Mouse (Mus musculus): ENCODE measurements at regions not wholly inside any gene's neighbourhood (a gene's known extent, or its start where the extent isn't known, plus 50 kb on each side); places are given as distances from the start of the nearest gene placed in this dataset.

DNA sequence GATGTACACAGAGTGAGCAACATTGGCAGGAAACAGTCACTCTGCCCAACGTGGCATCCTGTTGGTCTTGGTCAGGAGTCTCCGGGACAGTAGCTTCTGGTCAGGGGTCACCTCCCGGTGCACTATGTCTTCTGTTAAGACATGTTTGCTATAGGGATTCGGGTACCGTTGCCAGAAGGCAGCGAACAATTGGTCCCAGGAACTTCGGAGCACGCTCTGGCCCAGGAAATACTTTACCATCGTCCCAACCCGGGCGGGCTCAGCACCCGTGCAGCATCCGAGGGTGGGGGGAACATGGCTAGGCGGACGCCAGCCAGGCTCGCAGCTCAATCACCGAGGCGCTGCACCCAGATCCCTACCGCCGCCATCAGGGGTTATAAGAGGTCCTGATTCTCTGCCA is 80.6 kb upstream of the Adam23 start:
- WGBS = 95% methylated on average over 20 of the region's 20 CpGs
- no peak for ATAC-seq (ENCODE audit: low FRiP score)
- Histone ChIP-seq H3K27ac (no peak overlapping the region), H3K27me3 (ENCODE audit: control insufficient read depth, insufficient read depth, low read length) (no peaks in the 10 kb centered on the region), H3K4me2 (replicated peaks) (no peak overlapping the region), H3K4me1 (replicated peaks; ENCODE audit: control insufficient read depth, insufficient read depth, low read length) (peaks cover 18% of the 10 kb centered on the region), H3K36me3 (replicated peaks; ENCODE audit: control insufficient read depth, insufficient read depth) (no peaks in the 10 kb centered on the region), H3K9ac (no peak overlapping the region), H3K9me3 (ENCODE audit: control insufficient read depth, low read length) (no peaks in the 10 kb centered on the region), H3K4me3 (replicated peaks; ENCODE audit: low read length) (no peak overlapping the region)
- DNase-seq (ENCODE audit: low spot score) = no peak

DNA sequence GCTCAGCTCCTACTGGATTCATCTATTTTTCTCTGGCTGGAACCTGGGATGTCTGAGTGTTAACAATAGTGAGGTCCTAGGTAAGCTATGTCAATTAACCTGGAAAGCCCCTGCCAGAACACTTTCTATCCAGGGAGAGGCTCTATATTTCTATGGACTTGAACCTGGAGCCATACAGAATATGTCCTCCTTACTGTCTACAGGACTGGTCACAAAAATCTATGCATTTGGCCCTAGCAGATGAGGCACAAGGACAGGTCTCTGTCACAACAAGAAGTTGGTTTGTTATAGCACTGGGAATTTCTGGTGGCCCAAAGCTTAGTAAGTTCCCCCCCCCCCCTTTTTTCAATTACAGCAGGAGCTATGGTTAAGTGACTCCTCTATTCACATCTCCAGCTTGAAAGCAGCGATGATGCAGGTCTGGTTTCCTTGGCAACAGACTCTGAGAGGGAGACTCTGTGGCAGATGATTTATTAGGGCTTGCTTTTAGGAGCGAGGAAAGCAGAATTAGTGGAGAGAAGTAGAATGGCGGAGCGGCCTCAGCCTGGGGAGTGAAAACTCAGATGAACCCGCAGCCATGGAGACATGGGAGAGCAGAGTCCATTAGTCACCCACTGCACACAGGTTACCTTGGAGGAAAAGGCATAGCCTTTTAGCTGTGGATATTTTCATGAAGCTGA is 77.9 kb upstream of the Adam23 start:
- Histone ChIP-seq H3K4me1 (replicated peaks; ENCODE audit: control insufficient read depth, insufficient read depth, low read length) (peaks cover 18% of the 10 kb centered on the region), H3K4me3 (replicated peaks; ENCODE audit: low read length) (no peak overlapping the region), H3K4me2 (replicated peaks) (0 out of 2 replicates have a peak overlapping the region, but pooled peaks have one; percentile 9), H3K27ac (peak overlapping the region; percentile 86), H3K9me3 (ENCODE audit: control insufficient read depth, low read length) (no peaks in the 10 kb centered on the region), H3K36me3 (replicated peaks; ENCODE audit: control insufficient read depth, insufficient read depth) (no peaks in the 10 kb centered on the region), H3K9ac (no peak overlapping the region), H3K27me3 (ENCODE audit: control insufficient read depth, insufficient read depth, low read length) (no peaks in the 10 kb centered on the region)
- WGBS = 8% methylated on average over 5 of the region's 5 CpGs
- DNase-seq (ENCODE audit: low spot score) = peak; percentile 81
- peak; percentile 95 for ATAC-seq (ENCODE audit: low FRiP score)

GRCm38 (mm10) chr1:63368921-63369320 is 76.8 kb upstream of the Adam23 start:
- Histone ChIP-seq H3K4me1 (replicated peaks; ENCODE audit: control insufficient read depth, insufficient read depth, low read length) (peaks cover 18% of the 10 kb centered on the region), H3K4me2 (replicated peaks) (no peak overlapping the region), H3K4me3 (replicated peaks; ENCODE audit: low read length) (no peak overlapping the region), H3K9me3 (ENCODE audit: control insufficient read depth, low read length) (no peaks in the 10 kb centered on the region), H3K36me3 (replicated peaks; ENCODE audit: control insufficient read depth, insufficient read depth) (no peaks in the 10 kb centered on the region), H3K27ac (peak overlapping the region; percentile 77), H3K27me3 (ENCODE audit: control insufficient read depth, insufficient read depth, low read length) (no peaks in the 10 kb centered on the region), H3K9ac (no peak overlapping the region)
- WGBS = 39% methylated on average over 3 of the region's 3 CpGs
- ATAC-seq (ENCODE audit: low FRiP score) (no peak), DNase-seq (ENCODE audit: low spot score) (no peak)

GRCm38 (mm10) chr1:63369561-63369960 is 76.1 kb upstream of the Adam23 start:
- no peaks in the 10 kb centered on the region for H3K27me3 ChIP-seq (ENCODE audit: control insufficient read depth, insufficient read depth, low read length)
- no peaks in the 10 kb centered on the region for H3K36me3 ChIP-seq (replicated peaks; ENCODE audit: control insufficient read depth, insufficient read depth)
- no peaks in the 10 kb centered on the region for H3K9me3 ChIP-seq (ENCODE audit: control insufficient read depth, low read length)
- DNase-seq (ENCODE audit: low spot score) (no peak), ATAC-seq (ENCODE audit: low FRiP score) (no peak)
- no peak overlapping the region for H3K27ac ChIP-seq
- H3K4me2 ChIP-seq (replicated peaks) = no peak overlapping the region
- no peak overlapping the region for H3K4me3 ChIP-seq (replicated peaks; ENCODE audit: low read length)
- H3K9ac ChIP-seq = no peak overlapping the region
- H3K4me1 ChIP-seq (replicated peaks; ENCODE audit: control insufficient read depth, insufficient read depth, low read length) = peaks cover 18% of the 10 kb centered on the region

DNA sequence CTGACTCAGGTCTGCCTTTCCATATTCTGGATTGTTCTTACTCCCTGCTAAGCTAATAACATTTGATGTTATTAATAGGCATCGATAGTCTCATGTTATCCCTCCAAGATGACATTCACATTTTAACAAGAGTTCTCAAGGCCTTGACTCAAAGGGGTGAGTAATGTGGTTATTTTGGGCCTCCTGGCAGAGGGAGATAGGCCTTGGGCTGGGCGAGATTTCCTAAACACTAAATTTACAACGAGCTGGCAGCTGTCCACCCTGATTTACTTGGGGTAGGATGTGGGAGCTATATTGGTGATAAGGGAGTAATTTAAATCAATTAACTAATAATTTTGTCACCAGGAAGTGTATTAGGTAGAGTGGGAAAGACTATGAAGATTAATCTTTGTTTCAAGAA is 62.6 kb upstream of the Adam23 start:
- no peak overlapping the region for H3K4me2 ChIP-seq (replicated peaks)
- H3K4me1 ChIP-seq (replicated peaks; ENCODE audit: control insufficient read depth, insufficient read depth, low read length) = no peaks in the 10 kb centered on the region
- no peaks in the 10 kb centered on the region for H3K36me3 ChIP-seq (replicated peaks; ENCODE audit: control insufficient read depth, insufficient read depth)
- no peak for ATAC-seq (ENCODE audit: low FRiP score)
- no peak overlapping the region for H3K27ac ChIP-seq
- no peak overlapping the region for H3K9ac ChIP-seq
- no peak for DNase-seq (ENCODE audit: low spot score)
- H3K27me3 ChIP-seq (ENCODE audit: control insufficient read depth, insufficient read depth, low read length) = no peaks in the 10 kb centered on the region
- 82% methylated on average over 3 of the region's 3 CpGs for WGBS
- no peaks in the 10 kb centered on the region for H3K9me3 ChIP-seq (ENCODE audit: control insufficient read depth, low read length)
- H3K4me3 ChIP-seq (replicated peaks; ENCODE audit: low read length) = no peak overlapping the region

DNA sequence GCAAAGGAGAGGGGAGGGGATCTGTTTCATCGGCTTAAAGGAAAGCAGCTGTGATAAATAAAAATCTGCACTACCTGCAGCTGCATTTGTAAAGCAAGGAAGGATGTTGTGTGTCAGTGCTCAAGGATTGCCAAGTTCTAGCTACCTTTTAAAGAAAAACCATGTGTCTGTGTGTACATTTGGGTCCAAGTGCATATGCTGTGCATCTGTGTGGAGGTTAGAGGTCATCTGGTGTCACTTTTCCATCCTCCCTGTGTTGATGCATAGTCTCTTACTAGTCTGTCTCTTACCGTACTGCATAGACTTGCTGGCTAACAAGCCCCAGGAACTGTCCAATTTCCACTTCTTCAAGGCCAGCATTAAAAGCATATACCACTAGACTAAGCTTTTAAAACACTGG is 60.6 kb upstream of the Adam23 start:
- Histone ChIP-seq H3K4me2 (replicated peaks) (no peak overlapping the region), H3K4me3 (replicated peaks; ENCODE audit: low read length) (no peak overlapping the region), H3K36me3 (replicated peaks; ENCODE audit: control insufficient read depth, insufficient read depth) (no peaks in the 10 kb centered on the region), H3K9ac (no peak overlapping the region), H3K27me3 (ENCODE audit: control insufficient read depth, insufficient read depth, low read length) (no peaks in the 10 kb centered on the region), H3K4me1 (replicated peaks; ENCODE audit: control insufficient read depth, insufficient read depth, low read length) (no peaks in the 10 kb centered on the region), H3K27ac (no peak overlapping the region), H3K9me3 (ENCODE audit: control insufficient read depth, low read length) (no peaks in the 10 kb centered on the region)
- ATAC-seq (ENCODE audit: low FRiP score) = no peak
- 84% methylated on average over 2 of the region's 2 CpGs for WGBS
- DNase-seq (ENCODE audit: low spot score) = no peak

GRCm38 (mm10) chr1:63395427-63395826 is 50.3 kb upstream of the Adam23 start:
- no peaks in the 10 kb centered on the region for H3K9me3 ChIP-seq (ENCODE audit: control insufficient read depth, low read length)
- H3K4me1 ChIP-seq (replicated peaks; ENCODE audit: control insufficient read depth, insufficient read depth, low read length) = no peaks in the 10 kb centered on the region
- DNase-seq (ENCODE audit: low spot score) (no peak), ATAC-seq (ENCODE audit: low FRiP score) (no peak)
- H3K36me3 ChIP-seq (replicated peaks; ENCODE audit: control insufficient read depth, insufficient read depth) = no peaks in the 10 kb centered on the region
- H3K4me3 ChIP-seq (replicated peaks; ENCODE audit: low read length) = no peak overlapping the region
- 70% methylated on average over 3 of the region's 3 CpGs for WGBS
- H3K4me2 ChIP-seq (replicated peaks) = no peak overlapping the region
- H3K27me3 ChIP-seq (ENCODE audit: control insufficient read depth, insufficient read depth, low read length) = no peaks in the 10 kb centered on the region
- no peak overlapping the region for H3K9ac ChIP-seq
- no peak overlapping the region for H3K27ac ChIP-seq

Data from hindbrain, embryonic 14.5 days (tissue).